Mouse (Mus musculus) CD4-positive, CD25-positive, alpha-beta regulatory T cell, adult 4 months (primary cell): Measurements from ENCODE around the gene Depdc1b. TPM values are rescaled to one million over a fixed set of nuclear protein-coding genes. Genes with fewer than 3 reads are reported as not detected.
A peak's percentile ranks its signal among the peaks of the same experiment; 100 is the strongest.

Experiments
- ATAC-seq: one replicate; pipeline ENCODE4 v1.8.0; 2017
- polyA plus RNA-seq, 2 experiments: library from polyadenylated mRNA; unstranded; fragments of 100-300 nt; shearing (Covaris generic); gene quantifications; one replicate each; pipeline ENCODE4 v1.2.1; 2017

Gene Depdc1b
- polyA plus RNA-seq, 2 experiments from 2014 or later = 0.86 to 2.3 TPM

DNA sequence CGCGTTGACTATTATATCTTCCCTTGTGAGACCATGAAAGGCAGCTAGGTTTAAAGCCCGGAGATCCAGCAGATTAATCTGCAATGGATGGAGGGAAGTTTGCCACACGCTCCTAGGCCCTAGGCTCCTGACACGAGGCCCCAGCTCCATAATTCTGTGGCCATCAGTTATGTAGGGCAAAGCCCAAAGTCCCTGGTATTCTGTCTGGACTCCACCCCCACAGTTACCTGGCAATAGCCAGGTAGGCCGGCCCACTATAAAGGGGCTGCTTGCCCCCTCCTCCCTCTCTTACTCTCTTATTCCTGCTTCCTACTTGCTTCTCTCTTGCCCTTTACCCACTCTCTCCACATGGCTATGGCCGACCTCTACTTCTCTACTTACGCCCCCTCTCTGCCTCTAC, 2.9 kb downstream of the Depdc1b start:
- ATAC-seq = no peak

DNA sequence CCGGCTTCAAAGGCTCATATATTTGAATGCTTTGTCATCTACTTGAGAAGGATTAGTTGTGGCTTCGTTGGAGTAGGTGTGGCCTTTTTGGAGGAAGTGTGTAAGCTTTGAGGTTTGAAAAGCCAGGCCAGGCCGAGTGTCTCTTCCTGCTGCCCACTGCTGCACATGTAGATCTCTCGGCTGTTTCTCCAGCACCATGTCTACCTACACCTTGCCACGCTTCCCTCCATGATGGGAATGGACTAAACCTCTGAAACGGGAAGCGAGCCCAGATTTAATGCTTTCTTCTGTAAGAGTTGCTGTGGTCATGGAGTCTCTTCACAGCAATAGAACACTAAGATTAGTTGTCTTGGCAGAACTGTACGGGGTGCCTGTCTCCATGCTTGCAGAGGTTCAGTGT, 4.1 kb downstream of the Depdc1b start:
- no peak for ATAC-seq

DNA sequence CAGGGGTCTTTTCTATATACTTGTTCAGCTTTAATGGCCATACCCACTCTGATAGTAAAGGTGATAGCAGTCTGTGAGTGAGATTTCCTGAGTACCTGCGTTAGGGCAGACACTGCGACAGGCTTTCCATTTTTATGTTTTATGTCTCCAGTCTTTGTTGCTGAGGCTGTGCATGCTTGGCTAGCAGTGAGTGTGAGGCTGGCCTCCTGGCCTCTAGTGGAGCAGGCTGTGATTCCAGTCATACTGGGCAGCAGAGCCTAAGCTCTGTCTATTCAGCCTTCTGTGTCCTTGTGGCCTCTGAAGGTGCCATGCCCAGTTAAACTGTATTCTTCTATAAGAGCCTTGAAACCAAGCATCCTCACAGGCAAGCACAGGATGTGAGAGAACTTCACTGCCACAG, 6.3 kb downstream of the Depdc1b start:
- ATAC-seq = no peak

DNA sequence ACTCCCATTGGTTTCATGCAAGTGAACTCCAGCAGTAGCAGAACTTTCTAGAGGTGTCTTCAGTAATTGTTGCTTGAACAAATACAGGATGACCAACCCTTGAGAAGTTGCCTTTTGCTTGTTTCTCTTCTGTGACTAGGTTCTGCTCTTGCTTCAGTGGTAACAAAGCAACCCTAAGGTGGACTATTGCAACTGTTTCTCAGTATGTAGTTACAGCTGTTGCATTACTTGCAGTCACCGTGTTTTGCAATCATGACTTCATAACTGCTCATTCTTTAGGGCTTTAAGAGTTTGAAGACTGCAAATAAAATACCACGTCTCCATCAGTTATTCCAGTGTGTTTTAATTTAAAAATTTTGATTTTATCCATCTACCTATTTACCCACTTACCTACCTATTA, 7.2 kb downstream of the Depdc1b start:
- no peak for ATAC-seq

DNA sequence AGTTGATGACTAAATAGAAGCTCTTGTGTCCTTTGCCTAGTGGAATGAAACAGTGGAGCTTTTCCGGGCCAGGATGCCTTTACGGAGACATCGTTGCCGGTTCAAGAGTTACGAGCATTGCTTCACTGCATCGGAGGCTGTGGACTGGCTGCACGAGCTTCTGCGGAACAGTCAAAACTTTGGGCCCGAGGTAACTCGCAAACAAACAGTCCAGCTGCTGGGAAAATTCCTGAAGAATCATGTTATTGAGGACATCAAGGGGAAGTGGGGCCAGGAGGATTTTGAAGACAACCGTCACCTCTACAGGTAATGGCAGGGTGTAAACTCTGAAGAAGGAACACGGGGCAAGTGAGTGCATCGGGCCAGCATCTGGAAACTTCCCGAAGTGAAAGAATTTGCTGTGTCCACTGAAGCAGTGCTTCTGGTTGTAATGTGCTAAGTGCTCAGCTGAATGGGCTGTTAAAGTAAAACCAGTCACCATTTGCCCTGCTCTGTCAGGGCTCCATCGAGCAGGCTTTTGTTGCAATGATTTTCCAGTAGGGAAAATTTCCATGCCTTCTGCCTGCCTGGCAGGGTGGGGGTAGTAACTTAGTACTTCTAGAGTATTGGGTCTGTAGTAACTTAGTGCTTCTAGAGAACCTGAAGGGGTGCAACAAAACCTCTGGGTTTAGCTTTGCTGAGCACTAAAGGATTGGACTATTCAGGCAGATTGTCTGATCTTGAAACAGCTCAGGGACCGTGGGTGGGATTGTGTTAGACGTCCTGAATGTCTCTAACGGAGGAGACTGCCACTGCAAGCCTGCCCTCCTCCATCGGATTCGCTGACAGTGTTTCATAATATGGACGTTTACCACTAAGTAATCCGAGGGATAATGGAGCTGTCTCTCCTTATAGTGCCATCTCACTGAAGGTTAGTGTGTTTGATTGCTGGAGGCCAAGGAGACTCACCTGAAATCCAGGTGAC, 8.0 kb downstream of the Depdc1b start:
- no peak for ATAC-seq

DNA sequence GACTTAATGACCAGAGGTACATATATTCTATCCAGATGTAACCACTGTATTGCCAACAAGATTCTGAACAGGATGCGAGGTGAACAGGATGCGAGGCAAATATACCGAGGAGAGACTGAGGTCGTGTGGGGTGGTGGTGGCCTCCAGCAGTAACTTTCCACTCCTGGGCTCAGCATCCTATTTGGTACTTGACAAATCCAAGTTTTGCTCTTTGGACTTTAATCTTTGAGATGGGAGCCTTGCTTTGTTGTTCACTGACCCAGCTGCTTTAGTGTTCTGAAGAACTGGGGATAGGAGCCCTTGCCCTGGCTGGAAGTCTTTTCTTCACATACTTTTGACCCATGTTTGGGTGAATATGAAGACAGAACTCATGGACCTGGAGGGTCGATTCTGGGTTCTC, 9.7 kb downstream of the Depdc1b start:
- no peak for ATAC-seq

DNA sequence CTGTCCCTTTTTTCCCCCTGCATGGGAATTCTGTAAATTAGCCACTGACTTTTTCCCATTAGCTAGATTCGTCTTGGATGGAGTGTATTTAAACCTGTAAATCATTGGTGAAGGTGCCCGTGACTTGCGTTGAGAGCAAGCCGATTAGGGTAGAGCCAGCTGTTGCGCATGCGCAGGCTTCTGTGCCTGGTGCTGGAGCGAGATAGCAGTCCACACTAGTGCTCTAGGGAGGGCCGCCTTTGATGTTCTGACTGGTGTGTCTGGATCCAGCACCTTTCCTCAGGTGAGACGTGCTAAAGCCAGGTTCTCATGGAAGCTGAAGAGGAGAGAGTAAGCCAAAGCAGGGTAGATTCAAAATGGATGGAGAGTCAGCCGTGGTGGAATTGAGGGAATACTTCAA, 10.2 kb downstream of the Depdc1b start:
- ATAC-seq = no peak

DNA sequence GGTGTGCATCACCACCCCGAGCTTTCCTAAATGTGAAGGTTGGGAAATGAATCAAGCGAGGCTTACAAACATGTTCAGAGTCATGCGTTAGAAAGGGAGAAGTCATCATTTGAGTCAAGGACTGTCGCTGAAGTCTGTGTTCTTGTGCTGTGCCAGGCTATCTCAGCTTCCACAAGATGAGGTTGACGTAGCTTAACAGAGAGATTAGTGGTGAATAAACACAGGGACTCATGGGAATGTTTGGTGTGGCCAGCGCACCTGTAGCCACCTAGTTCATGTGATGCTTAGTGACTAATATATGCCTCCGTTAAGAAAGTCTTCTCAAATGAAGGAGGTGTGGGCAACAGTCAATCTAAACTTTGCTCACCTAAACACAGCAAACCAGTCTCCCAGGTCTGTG, 10.9 kb downstream of the Depdc1b start:
- ATAC-seq = no peak

DNA sequence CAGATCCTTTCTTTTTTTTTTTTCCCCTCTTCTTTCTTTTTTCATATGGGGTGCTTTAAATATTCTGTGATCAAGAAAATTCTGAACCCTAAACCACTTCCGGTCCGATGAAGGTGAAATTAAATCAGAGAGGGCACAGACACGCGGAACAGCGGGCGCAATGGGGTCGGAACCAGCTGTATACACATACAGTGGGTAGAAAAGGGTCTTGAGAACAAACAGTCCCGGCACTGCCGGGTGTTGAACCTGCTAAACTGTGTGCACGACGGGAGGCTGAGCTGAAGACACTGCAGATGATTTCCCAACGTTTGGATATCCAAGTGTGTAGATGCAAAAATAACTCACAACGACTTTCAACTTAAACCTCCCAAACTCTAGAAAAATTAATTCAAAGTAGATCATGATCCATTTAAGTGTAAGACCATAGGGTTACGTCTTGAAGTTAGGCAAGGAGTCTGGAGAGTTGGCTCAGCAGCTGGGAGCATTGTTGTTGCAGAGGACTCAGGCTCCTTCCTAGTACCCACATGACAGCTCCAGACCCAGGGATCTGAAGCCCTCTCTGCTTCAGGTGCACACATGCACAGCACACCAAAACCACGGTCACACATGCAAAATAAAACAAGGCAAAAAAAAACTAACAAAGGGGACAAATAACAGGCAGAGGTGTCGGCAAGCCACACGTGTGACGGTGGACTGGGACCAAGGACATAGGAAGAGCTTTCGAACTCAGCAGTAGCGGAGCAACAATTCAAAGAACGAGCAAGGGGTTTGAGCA, 12.5 kb downstream of the Depdc1b start:
- no peak for ATAC-seq

DNA sequence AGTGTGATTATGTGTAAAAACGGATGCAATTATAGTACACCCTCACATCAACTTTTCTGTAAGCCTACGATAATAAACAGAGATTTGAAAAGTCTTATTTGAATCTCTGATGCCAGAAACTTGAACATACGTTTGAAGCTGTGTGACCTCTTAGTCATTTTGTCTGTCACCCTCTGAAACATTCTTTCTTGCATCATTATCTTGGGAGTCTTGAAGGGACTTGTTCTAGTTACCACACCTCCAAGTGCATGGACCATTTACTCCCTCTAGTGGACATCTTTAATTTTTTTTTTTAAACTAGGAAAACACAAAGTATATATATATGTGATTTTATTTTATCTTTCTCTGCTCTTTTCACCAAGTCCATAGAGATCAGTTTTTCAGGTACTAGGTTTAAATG, 13.6 kb downstream of the Depdc1b start:
- peak; percentile 91 for ATAC-seq

DNA sequence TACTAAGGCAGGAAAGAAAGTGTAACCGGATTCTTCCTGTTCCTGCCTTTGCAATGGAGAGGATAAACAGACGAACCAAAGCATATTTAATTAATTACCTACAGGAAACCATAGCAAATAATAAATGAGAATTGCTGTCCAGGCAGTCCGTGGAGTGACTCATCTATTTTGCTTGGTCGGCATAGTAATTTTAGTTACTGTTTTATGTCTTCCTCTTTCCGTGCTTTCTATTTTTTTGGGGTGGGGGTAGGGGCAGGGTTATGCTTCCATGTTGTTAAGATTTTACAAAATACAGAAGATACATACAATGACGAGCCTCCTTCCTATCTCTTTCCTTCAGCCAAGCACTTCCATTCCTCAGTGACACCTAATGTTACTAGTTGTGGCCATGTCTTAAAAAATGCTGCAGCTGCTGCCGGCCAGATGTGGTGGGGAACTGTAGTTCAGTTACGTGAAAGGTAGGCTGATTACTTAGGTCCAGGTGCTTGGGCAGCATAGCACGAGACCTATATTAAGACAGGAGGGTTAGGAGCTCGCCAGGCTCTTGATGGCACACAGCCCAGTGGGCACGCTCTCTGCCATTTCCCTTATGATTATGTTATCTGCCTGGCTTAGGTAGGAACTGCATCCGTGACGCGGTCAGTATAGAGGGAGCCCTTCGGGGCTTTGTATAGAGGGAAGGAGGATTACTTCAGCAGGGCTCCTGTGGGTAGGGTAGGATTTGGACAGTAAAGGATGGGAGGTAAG, 19.3 kb downstream of the Depdc1b start:
- no peak for ATAC-seq

DNA sequence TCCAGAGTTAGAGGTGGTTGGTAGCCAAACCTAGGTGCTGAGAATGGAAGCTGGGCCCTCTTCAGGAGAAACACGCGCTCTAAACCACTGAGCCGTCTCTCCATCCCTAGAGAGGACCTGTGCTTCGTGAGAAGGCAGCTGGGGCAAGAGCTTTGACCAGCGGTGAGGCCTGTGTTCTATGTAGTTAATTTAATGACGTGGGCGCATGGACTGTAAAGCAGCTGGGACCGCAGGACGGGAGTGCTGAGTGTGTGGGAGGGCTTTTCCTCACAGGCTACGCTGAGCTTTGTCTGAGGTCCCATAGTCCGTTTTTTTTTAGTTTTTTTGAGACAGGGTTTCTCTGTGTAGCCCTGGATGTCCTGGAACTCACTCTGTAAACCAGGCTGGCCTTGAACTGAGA, 20.1 kb downstream of the Depdc1b start:
- no peak for ATAC-seq

DNA sequence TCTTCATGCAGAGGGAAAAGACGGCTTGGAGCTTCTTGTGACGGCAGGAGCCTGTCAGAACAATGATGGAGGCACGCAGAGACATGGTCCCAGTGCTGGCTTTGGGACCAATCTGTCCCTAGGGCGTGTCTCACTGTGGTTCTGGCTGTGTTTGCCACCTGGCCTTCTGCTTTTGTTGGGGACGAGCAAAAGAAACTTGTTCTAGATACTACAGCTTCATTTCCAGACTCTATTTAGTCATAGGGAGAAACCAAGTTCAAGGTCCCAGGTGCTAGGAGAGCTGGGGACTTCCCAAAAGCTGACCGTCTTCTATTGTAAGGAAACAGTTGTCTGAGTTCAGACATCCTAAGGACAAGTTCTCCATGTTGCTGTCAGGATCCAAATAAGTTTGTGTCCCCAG, 21.2 kb downstream of the Depdc1b start:
- no peak for ATAC-seq

DNA sequence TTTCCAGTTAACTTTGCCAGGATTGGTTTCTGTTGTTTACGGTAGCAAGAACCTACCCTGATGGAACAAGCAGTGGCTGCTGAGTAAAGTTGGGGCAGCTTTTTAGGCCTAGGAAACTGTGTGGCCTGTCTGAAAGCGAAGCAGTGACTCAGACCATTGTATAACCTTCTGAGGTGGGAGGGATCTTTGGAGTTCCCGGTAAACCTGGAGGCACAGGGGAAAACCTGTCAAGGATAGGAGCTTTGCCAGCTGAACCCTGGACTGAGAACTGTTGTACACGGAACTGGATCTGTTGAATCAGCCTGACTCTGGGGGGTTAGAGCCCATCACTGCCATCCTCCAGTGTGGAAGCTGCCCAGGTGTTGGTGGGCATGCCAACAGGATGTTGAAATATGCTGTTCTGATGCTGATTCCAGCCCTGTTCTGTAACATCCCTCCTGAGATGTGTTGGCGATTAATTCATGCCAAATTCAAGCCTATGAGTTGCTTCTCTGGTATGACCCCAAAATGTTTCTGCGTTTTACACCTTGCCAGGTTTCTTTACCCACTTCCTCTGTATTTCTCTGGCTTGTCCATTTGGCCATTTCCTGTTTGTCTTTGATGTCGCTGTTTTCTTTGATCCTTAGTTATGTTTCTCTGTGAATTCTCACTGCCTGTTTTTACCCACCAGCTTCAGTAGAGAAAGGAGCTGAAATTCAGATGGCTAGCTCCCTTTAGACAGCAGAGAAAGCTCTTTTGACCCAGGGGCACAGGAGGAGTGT, 22.1 kb downstream of the Depdc1b start:
- ATAC-seq = peak; percentile 64

DNA sequence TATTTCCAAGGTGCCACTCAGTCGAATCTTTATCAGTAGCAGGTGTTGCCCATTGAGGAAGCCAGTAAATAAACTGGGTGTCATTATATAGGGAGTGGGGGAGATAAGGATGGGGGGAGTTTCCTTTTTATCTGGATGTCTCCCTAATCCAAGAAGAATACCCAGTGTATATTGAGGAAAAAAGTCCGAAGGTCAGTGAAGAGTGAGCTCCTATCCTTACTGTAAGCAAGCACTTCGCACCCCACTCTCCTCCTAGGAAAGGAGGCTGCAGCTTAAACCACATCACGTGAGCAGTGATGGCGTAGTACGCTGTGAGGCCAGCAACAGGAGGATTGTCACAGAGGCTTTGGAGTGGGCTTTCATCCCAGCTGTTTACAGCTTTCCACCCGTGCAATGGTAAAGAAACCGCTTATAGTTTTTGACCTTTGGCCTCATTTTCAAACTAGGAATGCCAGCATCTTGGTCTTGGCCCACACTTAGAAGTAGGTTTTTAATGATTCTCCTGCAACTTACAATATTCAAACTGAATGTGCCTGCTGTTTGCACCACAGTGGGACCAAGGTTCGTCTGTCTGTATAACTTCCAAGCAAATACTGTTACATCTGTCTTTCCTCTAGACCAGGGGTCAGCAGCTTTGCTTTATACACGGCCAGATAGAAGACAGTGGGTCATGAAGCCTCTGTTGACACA, 23.9 kb downstream of the Depdc1b start:
- no peak for ATAC-seq

DNA sequence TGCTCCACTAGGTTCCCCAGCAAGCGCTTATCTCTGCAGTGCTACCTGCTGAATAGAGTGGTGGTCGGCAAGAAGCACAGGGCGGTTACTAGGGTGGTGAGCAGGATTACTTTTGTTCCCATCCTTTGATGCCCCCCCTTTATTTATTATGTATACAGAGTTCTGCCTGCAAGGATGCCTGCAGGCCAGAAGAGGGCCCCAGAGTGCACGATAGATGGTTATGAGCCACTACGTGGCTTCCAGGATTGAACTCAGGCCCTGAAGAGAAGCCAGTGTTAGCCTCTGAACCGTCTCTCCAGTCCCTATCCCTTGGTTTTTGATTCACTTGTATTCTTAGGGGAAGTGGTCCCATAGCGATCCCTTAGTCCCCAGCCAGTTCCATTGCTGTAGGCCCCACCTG, 25.5 kb downstream of the Depdc1b start:
- peak; percentile 60 for ATAC-seq

DNA sequence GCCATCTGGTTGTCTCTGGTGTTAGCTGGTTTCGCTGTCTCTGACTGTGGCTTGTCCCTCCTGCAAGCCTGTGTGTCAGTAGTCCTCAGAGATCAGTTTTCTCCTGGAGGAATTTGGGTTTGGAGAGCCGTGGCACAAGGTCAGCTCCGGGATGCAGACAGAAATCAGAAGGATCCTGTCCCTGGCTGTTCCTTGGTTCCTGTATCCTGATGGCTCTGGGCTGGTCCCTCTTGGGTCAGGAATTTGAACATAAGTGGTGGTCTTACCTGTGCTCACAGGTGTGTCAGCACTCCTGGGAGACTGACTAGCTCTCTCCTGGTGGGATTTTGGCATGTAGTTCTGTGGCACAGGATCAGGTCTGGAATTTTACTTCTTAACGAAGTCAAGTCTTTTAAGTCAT, 29.6 kb downstream of the Depdc1b start:
- no peak for ATAC-seq

DNA sequence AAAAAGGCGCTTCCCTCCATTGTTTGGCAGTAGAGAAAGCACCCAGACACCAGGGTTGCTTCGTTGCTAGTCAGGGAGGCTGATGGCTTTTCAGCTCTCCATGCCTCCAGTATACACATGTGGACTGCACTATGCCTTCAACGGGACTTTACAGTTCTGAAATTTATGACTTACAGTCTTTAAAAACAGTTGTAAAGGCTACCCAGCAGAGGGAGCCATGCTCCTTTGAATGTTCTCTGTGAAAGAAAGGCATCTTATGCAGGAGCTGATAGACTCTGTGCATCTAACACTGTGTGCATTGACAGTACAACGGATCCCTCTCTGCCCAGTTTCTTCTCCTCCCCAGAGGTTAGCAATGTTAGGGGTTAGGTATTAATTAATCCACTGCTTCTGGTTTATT, 30.9 kb downstream of the Depdc1b start:
- peak; percentile 80 for ATAC-seq

DNA sequence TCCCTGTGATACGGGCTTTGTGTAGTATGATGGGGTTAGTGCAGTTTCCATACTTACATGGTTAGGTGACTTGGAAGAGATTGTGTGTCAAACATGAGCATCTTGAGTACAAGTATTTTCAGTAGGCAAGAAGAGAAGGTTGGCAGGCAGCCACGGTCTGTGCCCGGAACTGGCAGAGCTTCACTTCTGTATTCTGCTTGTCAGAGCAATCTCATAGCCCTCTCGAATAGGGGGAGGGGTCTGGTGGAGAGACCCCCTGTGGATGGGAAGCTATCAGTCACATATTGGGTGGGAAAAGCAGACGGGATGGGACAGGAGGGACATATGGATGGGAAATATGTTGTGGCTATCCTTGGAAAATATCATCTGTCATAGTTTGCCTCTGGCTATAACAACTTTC, 33.5 kb downstream of the Depdc1b start:
- ATAC-seq = no peak

DNA sequence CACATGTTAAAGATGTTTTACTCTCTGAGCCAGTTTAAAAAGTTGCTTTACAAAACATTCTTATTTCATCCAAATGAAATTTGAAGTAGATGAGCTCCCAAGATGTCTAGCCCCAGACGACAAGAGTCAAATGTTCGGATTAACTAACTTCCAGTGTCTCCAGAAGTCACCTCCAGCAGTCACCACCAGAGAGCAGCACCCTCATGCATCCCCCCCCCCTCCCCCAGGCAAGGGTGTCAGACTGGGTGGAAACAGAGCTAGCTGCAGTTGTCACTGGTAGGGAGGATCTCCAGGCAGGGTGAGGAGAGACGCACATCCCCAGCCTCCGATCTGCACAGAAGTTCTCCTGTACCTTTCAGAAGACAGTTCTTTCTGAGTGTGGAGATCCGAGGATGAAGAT, 37.6 kb downstream of the Depdc1b start:
- ATAC-seq = no peak

DNA sequence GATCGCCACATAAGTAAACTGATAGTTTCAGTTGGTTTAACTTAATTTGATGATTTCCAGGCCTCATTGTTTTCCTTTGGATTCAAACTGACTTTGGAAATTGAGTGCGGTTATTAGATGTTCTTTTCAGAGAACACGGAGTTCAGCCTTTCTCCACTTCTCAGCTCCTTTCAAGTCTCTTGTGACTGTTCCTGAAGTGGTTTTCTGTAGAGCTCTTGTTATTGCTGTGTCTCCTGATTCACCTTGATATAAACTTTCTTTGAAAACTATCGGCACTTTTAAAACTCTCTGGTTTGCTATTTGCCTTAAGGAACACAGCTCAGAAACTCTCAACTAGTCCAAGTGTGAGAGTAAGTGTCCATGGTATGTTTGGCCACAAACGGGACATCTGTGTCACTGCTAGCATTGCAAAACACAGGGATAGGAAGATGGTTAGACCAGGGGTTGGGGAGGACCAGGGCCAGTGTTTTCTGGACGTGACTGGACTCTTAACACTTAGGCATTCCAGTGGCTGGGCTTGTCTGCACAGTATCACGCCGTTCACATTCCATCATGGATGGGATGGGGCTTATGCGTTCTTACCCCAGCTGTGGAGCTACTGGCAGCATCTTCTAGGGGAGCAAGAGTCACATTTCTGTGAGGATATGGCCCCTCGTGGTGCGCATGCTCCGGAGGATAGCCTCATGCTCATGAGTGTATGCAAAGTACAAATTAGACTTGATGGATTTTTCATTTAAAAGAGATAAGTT, 38.8 kb downstream of the Depdc1b start:
- ATAC-seq = no peak
